28 mouse cellular contexts compared by ENCODE assay signal in the genomic region with DNA sequence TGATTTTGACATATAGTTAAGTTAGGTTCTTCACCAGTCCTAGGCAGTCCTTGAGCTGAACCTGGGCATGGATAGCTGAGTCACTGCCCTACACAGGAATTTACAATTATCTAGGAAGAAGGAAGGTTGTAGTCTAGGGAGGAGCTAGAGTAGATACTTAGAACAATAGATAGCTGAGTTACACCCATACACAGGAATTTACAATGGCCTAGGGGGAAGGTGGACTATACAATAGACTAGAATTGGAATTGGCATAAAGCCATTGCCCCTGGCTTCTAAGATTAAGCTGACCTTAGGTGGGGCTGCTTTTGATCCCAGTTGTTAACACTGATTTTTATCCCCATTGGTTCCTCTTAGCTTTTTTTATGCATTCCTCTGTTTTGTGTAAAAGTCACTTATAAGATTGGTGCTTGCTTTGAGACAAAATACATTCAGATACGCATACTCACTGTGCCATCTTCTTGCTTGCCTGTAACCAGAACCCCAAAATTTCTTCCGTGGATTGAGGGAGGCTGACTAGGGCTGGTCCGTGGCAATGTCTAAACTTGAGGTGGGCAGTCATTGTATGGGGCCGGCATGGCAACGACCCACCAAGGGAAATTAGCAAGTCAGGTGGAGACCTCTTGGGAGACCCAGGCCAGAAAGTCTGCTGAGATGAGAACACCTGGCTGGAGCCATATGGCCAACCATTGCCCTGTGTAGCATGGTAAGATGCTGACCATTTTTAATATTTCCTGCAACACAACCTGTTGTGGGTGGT.
DNase-seq lines count a peak whose midpoint lies in the region; ATAC-seq and TF ChIP-seq lines count a peak whose summit lies in the region.
"Had no signal": no experiment of that assay in that cellular context is flagged by ENCODE, and none has a peak within 500 bp of the region (broad histone marks: within the 10 kb centered on the region; RNA-seq: fewer than 3 reads in every experiment).

No protein-coding gene starts in this region.

- no peak for ATAC-seq in CD4-positive, CD25-positive, alpha-beta regulatory T cell, adult 4 months
- ATAC-seq: forebrain, embryonic 14.5 days; forebrain, embryonic 16.5 days; Patski had no signal

- H3K27me3 ChIP-seq in E14TG2a.4 (ENCODE audit: insufficient read depth, low read length) (no peaks in the 10 kb centered on the region), ES-Bruce4 (ENCODE audit: control insufficient read depth, insufficient read depth, low read length, poor library complexity, severe bottlenecking) (no peaks in the 10 kb centered on the region)
- H3K27me3 ChIP-seq: CH12.LX; embryonic facial prominence, embryonic 13.5 days; embryonic facial prominence, embryonic 15.5 days; forebrain, embryonic 12.5 days; Patski had no signal

- no peaks in the 10 kb centered on the region for H3K9me3 ChIP-seq in E14TG2a.4 (ENCODE audit: low read length)
- H3K9me3 ChIP-seq in ES-Bruce4 (replicated peaks; ENCODE audit: control insufficient read depth, insufficient read depth, low read length, poor library complexity, severe bottlenecking) = no peaks in the 10 kb centered on the region
- H3K9me3 ChIP-seq in ES-E14 (ENCODE audit: control insufficient read depth, insufficient read depth, low read depth, low read length) = no peaks in the 10 kb centered on the region
- H3K9me3 ChIP-seq: embryonic facial prominence, embryonic 13.5 days; embryonic facial prominence, embryonic 15.5 days; forebrain, embryonic 10.5 days; forebrain, embryonic 12.5 days; G1E had no signal

- in situ Hi-C loops in ES-E14 (cut with MboI; ENCODE audit: low sequenced_read_pairs in 2 of 2, unreplicated experiment in 2 of 2) = no loop called here

- peak overlapping the region; percentile 49 for H3K4me3 ChIP-seq in E14TG2a.4 (replicated peaks; ENCODE audit: low read length)
- no peak overlapping the region for H3K4me3 ChIP-seq in ES-Bruce4 (ENCODE audit: low read depth, low read length)
- H3K4me3 ChIP-seq in ES-E14 (ENCODE audit: insufficient read depth in 1 of 2, low read depth in 1 of 2, low read length in 2 of 2, poor library complexity in 1 of 2, severe bottlenecking in 1 of 2) = peak overlapping the region; percentile 25 to 45
- H3K4me3 ChIP-seq: embryonic facial prominence, embryonic 13.5 days; embryonic facial prominence, embryonic 15.5 days; erythroblast, embryonic 14.5 days; forebrain, embryonic 10.5 days; forebrain, embryonic 12.5 days had no signal

- H3K4me1 ChIP-seq in E14TG2a.4 (replicated peaks; ENCODE audit: low read depth, low read length) (peaks cover 42% of the 10 kb centered on the region), ES-Bruce4 (ENCODE audit: control insufficient read depth, insufficient read depth, low read length) (no peaks in the 10 kb centered on the region), ES-E14 (ENCODE audit: control insufficient read depth in 2 of 2, insufficient read depth in 2 of 2, low read length in 2 of 2, poor library complexity in 1 of 2) (peaks cover 3 to 5% of the 10 kb centered on the region in 2 experiments; a peak in 3 of 4 replicates)
- H3K4me1 ChIP-seq: embryonic facial prominence, embryonic 13.5 days; embryonic facial prominence, embryonic 15.5 days; forebrain, embryonic 10.5 days; forebrain, embryonic 12.5 days had no signal

- TF ChIP-seq CTCF in E14TG2a.4 (conservative IDR thresholded peaks at IDR 0.05; ENCODE audit: low read length) (no peak), ES-Bruce4 (IDR thresholded peaks at IDR 0.05; ENCODE audit: low read depth, low read length) (no peak)

- H3K27ac ChIP-seq in ES-Bruce4 (ENCODE audit: insufficient read depth, low read length) (peak overlapping the region; percentile 90), ES-E14 (ENCODE audit: insufficient read depth, low read depth, low read length, poor library complexity, severe bottlenecking) (peak overlapping the region; percentile 94)
- H3K27ac ChIP-seq: embryonic facial prominence, embryonic 13.5 days; embryonic facial prominence, embryonic 15.5 days; forebrain, embryonic 10.5 days; forebrain, embryonic 12.5 days had no signal

- no peak overlapping the region for H3K9ac ChIP-seq in ES-Bruce4 (ENCODE audit: low read depth, poor library complexity, severe bottlenecking)
- H3K9ac ChIP-seq in ES-E14 (ENCODE audit: insufficient read depth, low read depth, low read length, poor library complexity, severe bottlenecking) = peak overlapping the region; percentile 56; the same call in 1 of the 2 replicates
- H3K9ac ChIP-seq: embryonic facial prominence, embryonic 13.5 days; embryonic facial prominence, embryonic 15.5 days; forebrain, embryonic 12.5 days had no signal

- DNase-seq in ES-E14 (ENCODE audit: low read depth, low spot score) = peak; percentile 65
- peak; percentile 28 for DNase-seq in WW6 (ENCODE audit: low read depth, low spot score)
- no peak for DNase-seq in right cerebral cortex, postnatal 36 days (ENCODE audit: low spot score in 2 of 2)
- no peak for DNase-seq in lung, postnatal 14 days
- no peak for DNase-seq in kidney, adult 11 months
- DNase-seq: adrenal gland, adult 2 months; adrenal gland, postnatal 10 days; adrenal gland, postnatal 25 days; cerebellum, adult 11 months; cerebellum, adult 18-20 months; cerebellum, adult 8-10 months; cerebellum, adult 9-11 months; cerebellum, postnatal 14 days; cerebellum, postnatal 36 days; embryo, embryonic 11 days had no signal

- peaks cover 10% of the 10 kb centered on the region; the same call in 1 of the 2 replicates for H3K36me3 ChIP-seq in E14TG2a.4 (ENCODE audit: insufficient read depth, low read length)
- H3K36me3 ChIP-seq in ES-Bruce4 (ENCODE audit: control insufficient read depth, insufficient read depth, low read length, poor library complexity, severe bottlenecking) = no peaks in the 10 kb centered on the region
- H3K36me3 ChIP-seq in ES-E14 (ENCODE audit: control insufficient read depth, insufficient read depth, low read length, poor library complexity, severe bottlenecking) = no peaks in the 10 kb centered on the region
- H3K36me3 ChIP-seq: embryonic facial prominence, embryonic 13.5 days; embryonic facial prominence, embryonic 15.5 days; forebrain, embryonic 10.5 days; forebrain, embryonic 12.5 days; G1E had no signal

- TF ChIP-seq EP300 in ES-Bruce4 (IDR thresholded peaks at IDR 0.05; ENCODE audit: insufficient read depth, low read depth, low read length) = no peak

- TF ChIP-seq POLR2A in ES-Bruce4 (IDR thresholded peaks at IDR 0.05; ENCODE audit: insufficient read depth, low read length) = no peak

TF ChIP-seq in ES-E14, 5 proteins besides CTCF, POLR2A, EP300 and RAD21:
- 0 out of 2 replicates have a peak, but pooled peaks have one; percentile 39 for TF ChIP-seq CHD2 (IDR thresholded peaks at IDR 0.05; ENCODE audit: low read depth, low read length)
- TF ChIP-seq MAFK (IDR thresholded peaks at IDR 0.05; ENCODE audit: insufficient read depth, low read depth, low read length) = peak; percentile 83
- no peak for TF ChIP-seq HCFC1 (IDR thresholded peaks at IDR 0.05; ENCODE audit: borderline replicate concordance, insufficient read depth, low read length)

Comparison
In these comparisons a context has a peak if more than half of its experiments do, and no peak if none do; other contexts are left out.
1. DNase-seq: peak in ES-E14 (single experiment) and WW6 (single experiment); none in right cerebral cortex, postnatal 36 days (0 of 2), lung, postnatal 14 days (single experiment) and kidney, adult 11 months (single experiment).